Mouse (Mus musculus): ENCODE data around the gene D130043K22Rik.

DNA sequence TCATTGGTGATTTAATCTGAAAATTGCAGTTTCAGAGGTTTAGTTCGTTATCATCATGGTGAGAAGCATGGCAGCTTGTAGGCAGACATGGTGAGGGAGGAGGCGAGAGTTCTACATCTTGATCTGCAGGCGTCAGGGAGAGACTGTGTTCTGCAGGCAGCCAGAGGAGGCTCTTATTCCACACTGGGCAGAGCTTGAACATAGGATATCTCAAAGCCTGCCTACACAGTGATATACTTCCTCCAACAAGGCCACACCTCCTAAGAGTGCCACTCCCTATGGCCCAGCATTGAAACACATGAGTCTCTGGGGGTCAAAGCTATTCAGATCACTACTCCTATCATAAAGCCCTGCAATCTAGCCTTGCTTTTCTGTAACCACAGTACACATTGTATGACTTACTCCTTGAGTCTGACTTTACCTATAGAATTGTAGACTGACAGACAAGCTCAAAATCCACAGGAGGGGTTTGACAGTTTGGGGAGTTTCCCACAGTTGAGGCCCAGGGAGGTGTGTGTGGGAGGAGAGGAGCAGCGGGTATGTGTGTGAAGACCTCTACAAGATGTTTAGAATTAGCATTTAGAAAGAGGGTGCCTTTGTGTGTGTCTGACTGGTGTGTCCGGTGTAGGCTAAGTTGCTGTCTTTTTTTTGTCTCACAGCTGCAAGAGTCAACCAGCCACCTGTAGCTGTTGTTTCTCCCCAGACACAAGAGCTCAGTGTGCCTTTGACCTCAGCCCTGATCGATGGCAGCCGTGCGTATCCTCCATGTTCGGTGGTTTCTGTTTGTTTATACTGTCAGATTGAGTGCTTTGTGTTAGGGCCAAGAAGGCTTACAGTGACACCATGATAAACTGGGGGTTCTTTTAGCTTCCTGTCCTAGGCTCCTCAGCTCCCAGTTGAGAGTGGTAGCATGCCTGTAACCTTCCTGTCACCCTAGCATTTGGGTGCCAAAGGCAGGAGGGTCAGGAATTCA lies 21.8 kb downstream of the D130043K22Rik start:
- TF ChIP-seq TAL1 (IDR thresholded peaks at IDR 0.05; ENCODE audit: low read length) = no peak
- no peak for TF ChIP-seq GATA1 (IDR thresholded peaks at IDR 0.05; ENCODE audit: low read length)

Data from erythroblast, embryonic 14.5 days (primary cell).